Mouse (Mus musculus) spleen, adult 2 months (tissue): ENCODE measurements around the gene Dbf4. TPM values are rescaled to one million over a fixed set of nuclear protein-coding genes. Genes with fewer than 3 reads are reported as not detected.

Source experiments
- DNase-seq, 2 experiments: peaks; one replicate each; pipeline versions ENCODE4 v3.0.0 to v3.0.0-alpha.2; 2012 to 2021; ENCODE audit warnings: low spot score in 2 of 2, low read depth in 1 of 2
- H3K27ac ChIP-seq: fragments of 200-500 bp; 2 replicates; pipeline ENCODE4 v1.5.1; 2012; ENCODE audit warnings: low read length, inconsistent platforms; ENCODE audit not compliant: insufficient read depth
- H3K27me3 ChIP-seq: fragments of 200-500 bp; 2 replicates; pipeline ENCODE4 v1.6.1; 2012; ENCODE audit warnings: mild to moderate bottlenecking, moderate library complexity, low read length, inconsistent platforms; ENCODE audit not compliant: control insufficient read depth, insufficient read depth
- H3K36me3 ChIP-seq: fragments of 200-500 bp; 2 replicates; pipeline ENCODE4 v1.6.1; 2012; ENCODE audit warnings: mild to moderate bottlenecking, low read length, inconsistent platforms; ENCODE audit not compliant: control insufficient read depth, insufficient read depth
- H3K4me1 ChIP-seq: fragments of 200-500 bp; 2 replicates; pipeline ENCODE4 v1.6.1; 2011; ENCODE audit warnings: inconsistent platforms; ENCODE audit not compliant: control insufficient read depth, insufficient read depth, insufficient read length
- H3K4me3 ChIP-seq: fragments of 200-500 bp; 2 replicates; pipeline ENCODE4 v1.5.1; 2011; ENCODE audit warnings: mild to moderate bottlenecking, inconsistent platforms; ENCODE audit not compliant: insufficient read depth, insufficient read length; ENCODE audit errors: extremely low read depth
- CTCF ChIP-seq: fragments of 200-500 bp; IDR thresholded peaks from 2 replicates; pipeline ENCODE4 v1.5.1; 2011; ENCODE audit warnings: mild to moderate bottlenecking, inconsistent platforms; ENCODE audit not compliant: insufficient read depth, insufficient read length, insufficient replicate concordance; ENCODE audit errors: extremely low read depth
- POLR2A ChIP-seq: fragments of 200-500 bp; IDR thresholded peaks from 2 replicates; pipeline ENCODE4 v1.6.1; 2011; ENCODE audit warnings: low read depth, low read length, inconsistent platforms
- WGBS: fragments of 180-500 bp; shearing (Covaris S2); methylation state at CpG from one replicate; pipeline ENCODE4 v1.1.7; 2018; 5-methylcytosine and 5-hydroxymethylcytosine counted together
- polyA plus RNA-seq: library from polyadenylated mRNA; depleted of rRNA; stranded (reverse); fragments of >200 nt; gene quantifications from 2 replicates; pipeline ENCODE4 v1.2.3, GENCODE M21; 2012; rRNA removed

The Dbf4 gene
- polyA plus RNA-seq, 1 experiment: 3.4 TPM

DNA sequence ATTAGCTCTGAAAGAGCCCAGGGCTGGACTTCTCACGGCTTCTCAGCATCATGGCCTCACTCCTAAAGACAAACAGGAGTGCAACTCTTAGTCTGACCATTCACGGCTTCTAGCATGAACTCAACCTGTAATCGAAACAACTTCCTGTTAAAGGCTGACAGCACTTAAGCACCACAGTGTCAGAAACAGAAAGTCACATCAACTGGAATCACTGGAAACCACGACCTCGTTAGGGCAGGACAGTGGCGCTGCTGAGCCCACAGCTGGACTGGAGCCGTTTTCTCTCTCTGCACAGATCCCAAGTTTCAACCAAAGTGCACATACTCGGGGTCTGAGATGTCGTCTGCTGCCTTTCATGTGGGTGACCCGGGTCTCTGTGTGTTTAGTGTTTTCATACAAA lies 73.0 kb downstream of the Dbf4 start:
- Histone ChIP-seq H3K27me3 (no peaks in the 10 kb centered on the region), H3K4me1 (peaks cover 2% of the 10 kb centered on the region; the same call in 1 of the 2 replicates), H3K27ac (peak overlapping the region; percentile 38; the same call in 1 of the 2 replicates), H3K4me3 (no peak overlapping the region), H3K36me3 (no peaks in the 10 kb centered on the region)
- no peak for DNase-seq
- TF ChIP-seq POLR2A (no peak), CTCF (no peak)
- 23% methylated on average over 10 of the region's 10 CpGs for WGBS

Other genes with a start within 250 kb of the Dbf4 start
- 1.1 and 1.3 TPM in 2 replicates for gene Adam22, start 54.6 kb downstream of the Dbf4 start, polyA plus RNA-seq
- gene Slc25a40, start 134 bp upstream of the Dbf4 start, polyA plus RNA-seq: 0.97 and 1.4 TPM in 2 replicates
- 0.46 and 0.75 TPM in 2 replicates for gene Rundc3b, start 200.2 kb upstream of the Dbf4 start, polyA plus RNA-seq
- 2.6 and 2.9 TPM in 2 replicates for gene Abcb1a, start 237.4 kb upstream of the Dbf4 start, polyA plus RNA-seq